Mouse (Mus musculus): ENCODE data around the gene Fhit.

DNA sequence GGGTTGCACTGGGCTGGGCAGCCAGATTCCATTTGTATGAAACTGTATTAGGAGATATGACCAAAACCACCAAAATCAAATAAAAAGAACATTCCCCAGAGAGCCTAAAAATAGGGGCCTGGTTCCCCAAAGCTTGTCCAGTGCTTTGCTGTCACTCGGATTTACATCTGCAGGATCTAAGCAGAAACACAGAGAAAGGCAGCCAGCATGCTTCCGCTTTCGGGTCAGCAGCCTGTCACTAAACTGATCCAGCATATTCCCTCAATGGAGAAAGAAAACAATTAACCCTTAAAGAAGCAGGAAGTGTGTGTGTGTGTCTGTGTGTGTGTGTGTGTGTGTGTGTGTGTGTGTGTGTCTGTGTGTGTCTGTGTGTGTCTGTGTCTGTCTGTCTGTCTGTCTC lies 615.9 kb downstream of the Fhit start:
- TF ChIP-seq GATA1 (IDR thresholded peaks at IDR 0.05; ENCODE audit: low read length), result no peak
- no peak for TF ChIP-seq TAL1 (IDR thresholded peaks at IDR 0.05; ENCODE audit: low read length)

Measured in erythroblast, embryonic 14.5 days (primary cell).